In genomic region chr14:45307630-45308328, GRCm38 (mm10) we compare ENCODE assay signal across 18 mouse cellular contexts. TPM values are rescaled to one million over a fixed set of nuclear protein-coding genes. Genes with fewer than 3 reads are reported as not detected.
DNase-seq lines count a peak whose midpoint lies in the region; ATAC-seq lines count a peak whose summit lies in the region.
"Had no signal": no experiment of that assay in that cellular context is flagged by ENCODE, and none has a peak within 500 bp of the region (broad histone marks: within the 10 kb centered on the region; RNA-seq: fewer than 3 reads in every experiment).

No protein-coding gene starts in this region.

- H3K36me3 ChIP-seq in liver, embryonic 13.5 days: peaks cover 31% of the 10 kb centered on the region
- peaks cover 40% of the 10 kb centered on the region for H3K36me3 ChIP-seq in liver, embryonic 15.5 days (replicated peaks)
- H3K36me3 ChIP-seq in forebrain, embryonic 10.5 days (replicated peaks): peaks cover 16% of the 10 kb centered on the region

- WGBS in liver, embryonic 13.5 days (ENCODE audit: insufficient replicate concordance): 57% methylated on average over 8 of the region's 8 CpGs
- 51% methylated on average over 8 of the region's 8 CpGs for WGBS in liver, embryonic 15.5 days (ENCODE audit: insufficient replicate concordance)
- 92% methylated on average over 8 of the region's 8 CpGs for WGBS in forebrain, embryonic 10.5 days

- no peaks in the 10 kb centered on the region for H3K27me3 ChIP-seq in liver, embryonic 13.5 days
- H3K27me3 ChIP-seq in liver, embryonic 15.5 days: no peaks in the 10 kb centered on the region
- H3K27me3 ChIP-seq in forebrain, embryonic 10.5 days (ENCODE audit: poor library complexity, severe bottlenecking): no peaks in the 10 kb centered on the region
- H3K27me3 ChIP-seq: forebrain, embryonic 13.5 days; heart, embryonic 15.5 days had no signal

- no peak overlapping the region for H3K9ac ChIP-seq in liver, embryonic 13.5 days
- no peak overlapping the region for H3K9ac ChIP-seq in liver, embryonic 15.5 days
- H3K9ac ChIP-seq: forebrain, embryonic 13.5 days; heart, embryonic 15.5 days had no signal

- no peak overlapping the region for H3K4me2 ChIP-seq in liver, embryonic 13.5 days
- H3K4me2 ChIP-seq in liver, embryonic 15.5 days: 0 out of 2 replicates have a peak overlapping the region, but pooled peaks have one; percentile 1
- H3K4me2 ChIP-seq: forebrain, embryonic 13.5 days; heart, embryonic 15.5 days; midbrain, embryonic 11.5 days had no signal

- no peak for ATAC-seq in liver, embryonic 13.5 days (ENCODE audit: low read depth)
- ATAC-seq in liver, embryonic 15.5 days (ENCODE audit: insufficient read depth): no peak
- ATAC-seq: forebrain, embryonic 13.5 days had no signal

- H3K4me1 ChIP-seq in liver, embryonic 13.5 days (replicated peaks): peaks cover 20% of the 10 kb centered on the region
- peaks cover 13% of the 10 kb centered on the region for H3K4me1 ChIP-seq in liver, embryonic 15.5 days (replicated peaks)
- no peaks in the 10 kb centered on the region for H3K4me1 ChIP-seq in forebrain, embryonic 10.5 days
- H3K4me1 ChIP-seq: embryonic facial prominence, embryonic 10.5 days; forebrain, embryonic 13.5 days; hindbrain, embryonic 10.5 days had no signal

- H3K27ac ChIP-seq in liver, embryonic 13.5 days: peak overlapping the region; percentile 19; the same call in 1 of the 2 replicates
- H3K27ac ChIP-seq in liver, embryonic 15.5 days (replicated peaks): no peak overlapping the region
- no peak overlapping the region for H3K27ac ChIP-seq in forebrain, embryonic 10.5 days
- H3K27ac ChIP-seq: embryonic facial prominence, embryonic 10.5 days; forebrain, embryonic 13.5 days; heart, adult 2 months; heart, embryonic 15.5 days; hindbrain, embryonic 10.5 days had no signal

- DNase-seq in liver, embryonic 13.5 days: no peak
- DNase-seq in liver: no peak
- DNase-seq in R1 (ENCODE audit: low read depth, low spot score): peak; percentile 30
- DNase-seq in kidney, adult 9 months: no peak
- DNase-seq in thymus, postnatal 36 days: no peak
- no peak for DNase-seq in forebrain, embryonic 10.5 days (ENCODE audit: extremely low spot score, low spot score)
- DNase-seq: adrenal gland, postnatal 36 days; cerebellum, adult 2 months; cerebellum, postnatal 36 days; heart, adult 2 months; lung, postnatal 14 days; thymus, postnatal 4 days had no signal

- no peak overlapping the region for H3K4me3 ChIP-seq in liver, embryonic 13.5 days (replicated peaks)
- H3K4me3 ChIP-seq in liver, embryonic 15.5 days (replicated peaks): no peak overlapping the region
- H3K4me3 ChIP-seq in forebrain, embryonic 10.5 days: no peak overlapping the region
- H3K4me3 ChIP-seq: embryonic facial prominence, embryonic 10.5 days; forebrain, embryonic 13.5 days; heart, adult 2 months; heart, embryonic 15.5 days; hindbrain, embryonic 10.5 days had no signal

- no peaks in the 10 kb centered on the region for H3K9me3 ChIP-seq in liver, embryonic 13.5 days (replicated peaks)
- no peaks in the 10 kb centered on the region for H3K9me3 ChIP-seq in liver, embryonic 15.5 days (replicated peaks)
- peaks cover 11% of the 10 kb centered on the region for H3K9me3 ChIP-seq in forebrain, embryonic 10.5 days
- H3K9me3 ChIP-seq: embryonic facial prominence, embryonic 10.5 days; forebrain, embryonic 13.5 days; heart, embryonic 15.5 days; hindbrain, embryonic 10.5 days had no signal

RNA-seq across cellular contexts. Expression of gene Ero1l, which starts 10.8 kb away (rescaled TPM):
- polyA plus RNA-seq in liver, embryonic 13.5 days (2015; fragmentation: Nextera tagmentation; extraction: Ambion mirVana): 35.0 and 46.9 TPM in 2 replicates
- polyA plus RNA-seq in liver, embryonic 15.5 days (2015; fragmentation: Nextera tagmentation; extraction: Ambion mirVana): 30.3 and 37.5 TPM in 2 replicates
- polyA plus RNA-seq in forebrain, embryonic 10.5 days (2016; fragmentation: Nextera tagmentation; extraction: Ambion mirVana): 32.0 and 37.1 TPM in 2 replicates

RNA-seq across cellular contexts. Expression of gene Psmc6, which starts 21.8 kb away (rescaled TPM):
- polyA plus RNA-seq in liver, embryonic 13.5 days (2015; fragmentation: Nextera tagmentation; extraction: Ambion mirVana): 112 and 143 TPM in 2 replicates
- polyA plus RNA-seq in liver, embryonic 15.5 days (2015; fragmentation: Nextera tagmentation; extraction: Ambion mirVana): 69.2 and 84.9 TPM in 2 replicates
- 211 and 220 TPM in 2 replicates for polyA plus RNA-seq in forebrain, embryonic 10.5 days (2016; fragmentation: Nextera tagmentation; extraction: Ambion mirVana)

RNA-seq across cellular contexts. Expression of gene Styx, which starts 43.1 kb away (rescaled TPM):
- polyA plus RNA-seq in liver, embryonic 13.5 days (2015; fragmentation: Nextera tagmentation; extraction: Ambion mirVana): 22.9 and 24.7 TPM in 2 replicates
- polyA plus RNA-seq in liver, embryonic 15.5 days (2015; fragmentation: Nextera tagmentation; extraction: Ambion mirVana): 16.2 TPM in 2 replicates
- polyA plus RNA-seq in forebrain, embryonic 10.5 days (2016; fragmentation: Nextera tagmentation; extraction: Ambion mirVana): 37.0 and 38.2 TPM in 2 replicates
